Mouse (Mus musculus) gastrocnemius, postnatal 36 days (tissue): Measurements from ENCODE around the gene Cwc22. TPM values are rescaled to one million over a fixed set of nuclear protein-coding genes. Genes with fewer than 3 reads are reported as not detected.

Experiments
- DNase-seq, 2 experiments: peaks; one replicate each; pipeline ENCODE4 v3.0.0; 2022
- intact Hi-C: fragments of 180-260 bp; cut with DNase I; formaldehyde crosslinking; loops from one replicate; pipeline ENCODE4 v1.15.1; 2025
- long read RNA-seq, 2 experiments: library from polyadenylated mRNA; stranded (forward); transcript quantifications; one replicate each; pipeline ENCODE4 v2.0.0; 2021
- total RNA-seq, 2 experiments: library from RNA; stranded (reverse); gene quantifications; 2 replicates each; pipeline ENCODE4 v1.2.3; 2021

The Cwc22 gene
- 10 to 100 TPM; 12.9 to 15.3 TPM for total RNA-seq
- long read RNA-seq, experiment 1, partial matches to known transcripts: 9 of 10 reads
- long read RNA-seq, experiment 1, other reads (novel, unspliced or antisense): 1 of 10 reads
- long read RNA-seq, experiment 2, partial matches to known transcripts: 5 of 6 reads
- long read RNA-seq, experiment 2, other reads (novel, unspliced or antisense): 0 of 6 reads

- DNase-seq: peak; percentile 64 to 84
- intact Hi-C loops: no loop called here
These were observed at the start of gene Cwc22 for GRCm38 (mm10) chr2:77945596-77946485. TSS of gene Cwc22 (minus strand) at chr2:77946375.

- no peak for DNase-seq
- intact Hi-C loops: no loop called here
These were observed 47.7 kb upstream of the Cwc22 start for GRCm38 (mm10) chr2:77993727-77994401.

GRCm38 (mm10) chr2:77992951-77993604 is 46.9 kb upstream of the Cwc22 start:
- intact Hi-C loops: no loop called here
- DNase-seq: no peak

DNA sequence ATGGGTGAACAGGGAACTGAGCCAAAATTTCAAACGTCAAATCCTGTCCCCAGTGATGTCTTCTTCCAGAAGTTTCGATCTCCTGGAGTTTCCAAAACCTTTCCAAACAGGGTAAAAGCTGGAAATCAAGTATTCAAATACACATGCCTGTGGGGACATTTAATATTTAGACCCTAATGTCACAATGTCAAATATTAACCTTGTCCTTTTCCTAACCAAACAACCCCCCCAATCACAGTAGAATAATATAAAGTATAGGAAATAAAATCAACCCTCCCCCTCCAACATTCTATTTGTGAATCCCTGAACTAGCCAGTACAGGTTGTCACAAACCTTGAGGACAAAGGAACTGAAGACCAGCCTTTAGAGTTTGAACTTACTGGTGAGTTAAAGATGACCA is 44.6 kb upstream of the Cwc22 start:
- DNase-seq: no peak
- intact Hi-C loops: no loop called here

GRCm38 (mm10) chr2:77990121-77990520 is 43.9 kb upstream of the Cwc22 start:
- intact Hi-C loops: no loop called here
- no peak for DNase-seq

GRCm38 (mm10) chr2:77989390-77989789 is 43.2 kb upstream of the Cwc22 start:
- DNase-seq: no peak
- intact Hi-C loops: no loop called here

GRCm38 (mm10) chr2:77985991-77986730 is 40.0 kb upstream of the Cwc22 start:
- DNase-seq: no peak

GRCm38 (mm10) chr2:77984209-77984608 is 38.0 kb upstream of the Cwc22 start:
- no peak for DNase-seq
- intact Hi-C loops: no loop called here

More at GRCm38 (mm10) chr2:77985991-77986730, 40.0 kb upstream of the Cwc22 start:
- intact Hi-C loops: no loop called here

- no peak for DNase-seq
- intact Hi-C loops: no loop called here
These were observed 35.7 kb upstream of the Cwc22 start for GRCm38 (mm10) chr2:77981826-77982225.

DNA sequence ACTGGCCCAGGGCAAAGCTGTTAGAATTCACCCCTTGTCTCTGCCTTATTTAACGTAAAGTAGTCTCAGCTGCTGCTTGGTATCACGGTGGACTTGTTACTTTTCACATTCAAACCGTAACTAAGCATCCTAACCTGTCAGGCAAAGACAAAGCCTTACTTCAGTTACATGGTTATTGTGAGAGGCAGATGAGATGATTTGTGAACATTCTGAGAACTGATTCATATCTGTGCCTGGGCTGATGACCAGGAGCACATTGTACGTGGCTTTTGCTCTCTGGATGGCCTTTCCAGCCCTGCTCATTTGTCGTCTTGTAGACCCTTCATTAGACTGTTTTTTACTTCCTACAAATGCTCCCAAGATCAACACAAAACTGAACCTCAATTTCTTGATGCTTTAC is 34.5 kb upstream of the Cwc22 start:
- no peak for DNase-seq
- intact Hi-C loops: no loop called here

GRCm38 (mm10) chr2:77979519-77979918 is 33.3 kb upstream of the Cwc22 start:
- intact Hi-C loops: no loop called here
- DNase-seq: no peak

GRCm38 (mm10) chr2:77979081-77979480 is 32.9 kb upstream of the Cwc22 start:
- intact Hi-C loops: no loop called here

GRCm38 (mm10) chr2:77978256-77978655 is 32.1 kb upstream of the Cwc22 start:
- DNase-seq: no peak
- intact Hi-C loops: no loop called here

More at GRCm38 (mm10) chr2:77979081-77979480, 32.9 kb upstream of the Cwc22 start:
- no peak for DNase-seq

- intact Hi-C loops: no loop called here
- no peak for DNase-seq
These were observed 30.2 kb upstream of the Cwc22 start for GRCm38 (mm10) chr2:77976321-77976920.

- intact Hi-C loops: no loop called here
- DNase-seq: no peak
These were observed 29.4 kb upstream of the Cwc22 start for GRCm38 (mm10) chr2:77975606-77976005.

GRCm38 (mm10) chr2:77974986-77975385 is 28.8 kb upstream of the Cwc22 start:
- DNase-seq: no peak
- intact Hi-C loops: no loop called here

GRCm38 (mm10) chr2:77974366-77974765 is 28.2 kb upstream of the Cwc22 start:
- intact Hi-C loops: no loop called here
- DNase-seq: no peak

GRCm38 (mm10) chr2:77973296-77973695 is 27.1 kb upstream of the Cwc22 start:
- intact Hi-C loops: no loop called here
- no peak for DNase-seq

- intact Hi-C loops: no loop called here
- no peak for DNase-seq
These were observed 26.4 kb upstream of the Cwc22 start for GRCm38 (mm10) chr2:77972541-77972940.

GRCm38 (mm10) chr2:77971871-77972270 is 25.7 kb upstream of the Cwc22 start:
- intact Hi-C loops: loop anchor here (1.0 kb wide), 1 partner anchor 9 kb away; no protein-coding TSS in a partner anchor
- DNase-seq: no peak
